Comparison of ENCODE assay signal across 9 mouse cellular contexts in the genomic region with DNA sequence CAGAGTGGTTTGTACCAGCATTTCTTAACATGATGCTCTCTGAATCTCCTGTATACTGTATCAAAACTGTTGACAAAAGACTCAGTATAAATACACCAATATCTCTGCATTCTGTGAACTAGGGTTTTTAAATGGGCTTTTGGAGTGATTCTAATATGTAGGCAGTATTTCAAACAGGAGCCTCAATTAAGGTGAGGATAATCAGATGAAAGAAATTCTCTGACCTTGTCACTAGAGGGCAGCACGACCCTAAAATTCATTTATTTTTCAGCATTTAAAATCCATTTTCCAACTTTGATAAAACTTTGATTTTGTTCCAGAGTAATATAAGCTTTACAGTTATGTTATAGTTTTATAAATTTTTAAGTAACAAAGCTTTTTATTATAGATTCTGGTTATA.
DNase-seq lines count a peak whose midpoint lies in the region; ATAC-seq and TF ChIP-seq lines count a peak whose summit lies in the region.
"Had no signal": no experiment of that assay in that cellular context is flagged by ENCODE, and none has a peak within 500 bp of the region (broad histone marks: within the 10 kb centered on the region; RNA-seq: fewer than 3 reads in every experiment).

No protein-coding gene starts in this region.

- 0% methylated on average over 1 of the region's 1 CpGs for WGBS in lung, postnatal 0 days

- no peak for DNase-seq in gastrocnemius, adult 2 months
- DNase-seq in gastrocnemius, postnatal 36 days: no peak
- DNase-seq in lung, postnatal 0 days (ENCODE audit: low spot score): peak; percentile 28
- no peak for DNase-seq in lung, adult 18-20 months
- peak; percentile 61 for DNase-seq in embryo, embryonic 10 days (ENCODE audit: low spot score)
- peak; percentile 22 for DNase-seq in splenic B cell, adult 2 months (ENCODE audit: low read depth, low spot score)
- no peak for DNase-seq in adrenal gland, postnatal 25 days
- DNase-seq in yolk sac, embryonic 10.5 days (ENCODE audit: low spot score): no peak

- no peak overlapping the region for H3K4me3 ChIP-seq in gastrocnemius, adult 2 months
- no peak overlapping the region for H3K4me3 ChIP-seq in lung, postnatal 0 days (ENCODE audit: low read depth, low read length)
- H3K4me3 ChIP-seq: myocyte had no signal

- no peaks in the 10 kb centered on the region for H3K9me3 ChIP-seq in lung, postnatal 0 days (ENCODE audit: low read length)

- no peak overlapping the region for H3K4me2 ChIP-seq in lung, postnatal 0 days (replicated peaks; ENCODE audit: low read depth, low read length)

- no peaks in the 10 kb centered on the region for H3K27me3 ChIP-seq in lung, postnatal 0 days (replicated peaks; ENCODE audit: insufficient read depth, low read length)
- H3K27me3 ChIP-seq in splenic B cell, adult 2 months (ENCODE audit: control insufficient read depth, insufficient read depth, low read length, poor library complexity, severe bottlenecking): no peaks in the 10 kb centered on the region

- H3K4me1 ChIP-seq in lung, postnatal 0 days (ENCODE audit: insufficient read depth, low read depth, low read length): no peaks in the 10 kb centered on the region

- ATAC-seq in lung, postnatal 0 days: no peak

- no peak overlapping the region for H3K9ac ChIP-seq in lung, postnatal 0 days (replicated peaks; ENCODE audit: low read depth)

- TF ChIP-seq EP300 in lung, postnatal 0 days (IDR thresholded peaks at IDR 0.05): no peak

- no peak overlapping the region for H3K27ac ChIP-seq in gastrocnemius, adult 2 months
- no peak overlapping the region for H3K27ac ChIP-seq in lung, postnatal 0 days (ENCODE audit: low read length)

- TF ChIP-seq CTCF in gastrocnemius, adult 2 months (IDR thresholded peaks at IDR 0.05): peak; percentile 67
- TF ChIP-seq CTCF in lung, postnatal 0 days (IDR thresholded peaks at IDR 0.05): peak; percentile 56

- intact Hi-C loops in gastrocnemius, adult 2 months (cut with DNase I): loop anchor here (2.0 to 10.0 kb wide), 6 partner anchors 133 to 391 kb away; no protein-coding TSS in a partner anchor
- intact Hi-C loops in gastrocnemius, postnatal 36 days (cut with DNase I): loop anchor here (5.0 to 10.0 kb wide), 3 partner anchors 235 to 373 kb away; no protein-coding TSS in a partner anchor

- no peaks in the 10 kb centered on the region for H3K36me3 ChIP-seq in lung, postnatal 0 days (ENCODE audit: insufficient read depth, low read length)
- no peaks in the 10 kb centered on the region for H3K36me3 ChIP-seq in splenic B cell, adult 2 months (ENCODE audit: control insufficient read depth, insufficient read depth, low read length, poor library complexity, severe bottlenecking)

Comparison
In these comparisons a context has a peak if more than half of its experiments do, and no peak if none do; other contexts are left out.
1. DNase-seq: peak in lung, postnatal 0 days (single experiment), embryo, embryonic 10 days (single experiment) and splenic B cell, adult 2 months (single experiment); none in gastrocnemius, adult 2 months (single experiment), gastrocnemius, postnatal 36 days (0 of 2), lung, adult 18-20 months (0 of 2), adrenal gland, postnatal 25 days (single experiment) and yolk sac, embryonic 10.5 days (single experiment).